Mouse (Mus musculus) retina, adult 2 months (tissue): ENCODE data around the gene Zfp260.

Source experiments
- DNase-seq: peaks from one replicate; pipeline ENCODE4 v3.0.0-alpha.2; 2012; ENCODE audit warnings: low read depth, low spot score

Gene Zfp260

DNA sequence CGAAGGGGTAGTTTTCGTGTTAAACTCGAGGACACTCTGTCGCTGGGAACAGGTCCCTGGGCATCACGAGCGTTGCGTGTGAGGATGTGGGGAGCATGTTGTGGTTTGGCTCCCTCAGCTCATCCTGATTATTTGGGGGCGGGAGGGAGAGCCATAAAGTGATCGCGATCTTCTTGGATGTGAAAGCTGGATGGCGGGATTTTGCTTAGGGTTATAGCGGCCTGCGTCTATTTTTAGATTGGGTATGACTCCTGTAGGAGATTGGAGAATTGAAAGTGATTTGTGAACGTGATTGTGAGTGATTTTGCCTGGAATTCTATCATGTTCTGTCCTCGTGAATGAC is 27.6 kb downstream of the Zfp260 start:
- no peak for DNase-seq

DNA sequence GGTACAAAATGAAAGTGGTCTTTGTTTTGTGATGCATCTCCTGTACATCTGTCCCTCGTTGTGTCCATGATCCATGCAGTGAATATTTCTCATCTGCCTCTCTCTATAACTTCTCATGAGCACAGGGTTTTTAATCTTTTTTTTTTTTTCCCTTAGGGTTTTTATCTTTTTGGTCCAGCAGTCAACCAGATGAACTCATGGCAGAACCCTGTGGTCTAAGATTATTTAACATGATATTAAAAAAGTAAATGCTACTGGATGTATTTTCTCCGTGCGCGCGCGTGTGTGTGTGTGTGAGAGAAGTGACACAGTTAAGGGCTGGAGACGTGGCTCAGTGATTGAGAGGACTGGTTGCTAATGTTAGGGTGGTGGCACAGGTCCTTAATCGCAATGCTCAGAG is 35.3 kb downstream of the Zfp260 start:
- no peak for DNase-seq

DNA sequence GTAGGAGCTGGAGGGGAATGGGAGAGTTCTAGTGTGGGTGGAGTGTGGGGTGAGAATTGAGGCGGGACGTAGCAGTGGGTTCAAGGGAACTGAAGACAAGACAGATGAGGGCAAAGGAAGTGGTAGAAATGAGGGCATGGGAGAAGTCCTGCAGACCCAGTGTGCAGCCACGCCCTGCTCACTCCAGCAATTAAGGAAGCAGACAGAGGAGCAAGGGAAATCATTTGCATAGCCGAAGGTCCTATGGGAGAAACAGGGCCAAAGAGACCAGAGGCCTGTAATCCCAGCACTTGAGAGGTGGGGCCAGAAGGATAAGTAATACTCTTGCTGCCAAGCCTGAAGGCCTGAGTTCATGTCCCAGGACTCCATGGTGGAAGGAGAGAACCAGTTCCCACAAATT is 37.8 kb downstream of the Zfp260 start:
- DNase-seq: no peak

DNA sequence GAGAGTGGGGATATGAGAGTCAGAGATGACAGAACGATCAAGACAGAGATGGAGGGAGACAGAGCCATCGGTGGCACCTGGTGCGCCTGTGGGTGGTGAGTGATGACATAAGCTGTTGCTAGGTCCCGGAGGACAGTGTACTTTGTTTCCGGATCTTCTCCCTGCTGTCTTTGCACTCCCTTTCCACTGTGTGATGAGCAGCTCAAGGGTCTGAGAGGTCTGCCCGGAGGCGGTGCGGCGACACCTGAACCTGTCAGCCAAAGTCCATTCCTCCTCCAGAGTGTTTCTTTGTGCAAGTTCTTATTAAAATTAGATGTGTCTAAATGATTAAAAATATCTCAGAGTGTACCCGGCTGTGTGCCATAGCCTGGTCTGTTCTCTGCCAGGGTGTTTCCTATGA is 42.2 kb downstream of the Zfp260 start:
- DNase-seq: no peak

DNA sequence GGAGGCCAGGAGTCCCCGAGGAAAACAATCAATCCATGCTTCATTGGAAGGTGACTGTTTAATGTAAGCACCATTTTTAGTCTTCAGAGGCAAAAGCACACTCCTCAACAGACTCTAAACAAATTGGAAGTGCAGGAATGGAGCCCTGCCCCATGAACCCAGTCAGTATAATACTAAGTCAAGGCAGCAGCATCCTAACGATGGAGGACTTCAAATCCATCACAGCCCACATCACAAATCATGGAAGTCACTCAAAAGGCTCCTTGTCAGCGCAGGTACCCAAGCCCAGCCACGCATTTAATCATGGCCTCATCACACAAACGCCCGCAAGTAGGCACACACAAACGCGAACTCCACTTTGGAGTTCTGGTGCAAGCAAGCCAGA is 48.6 kb downstream of the Zfp260 start:
- no peak for DNase-seq

DNA sequence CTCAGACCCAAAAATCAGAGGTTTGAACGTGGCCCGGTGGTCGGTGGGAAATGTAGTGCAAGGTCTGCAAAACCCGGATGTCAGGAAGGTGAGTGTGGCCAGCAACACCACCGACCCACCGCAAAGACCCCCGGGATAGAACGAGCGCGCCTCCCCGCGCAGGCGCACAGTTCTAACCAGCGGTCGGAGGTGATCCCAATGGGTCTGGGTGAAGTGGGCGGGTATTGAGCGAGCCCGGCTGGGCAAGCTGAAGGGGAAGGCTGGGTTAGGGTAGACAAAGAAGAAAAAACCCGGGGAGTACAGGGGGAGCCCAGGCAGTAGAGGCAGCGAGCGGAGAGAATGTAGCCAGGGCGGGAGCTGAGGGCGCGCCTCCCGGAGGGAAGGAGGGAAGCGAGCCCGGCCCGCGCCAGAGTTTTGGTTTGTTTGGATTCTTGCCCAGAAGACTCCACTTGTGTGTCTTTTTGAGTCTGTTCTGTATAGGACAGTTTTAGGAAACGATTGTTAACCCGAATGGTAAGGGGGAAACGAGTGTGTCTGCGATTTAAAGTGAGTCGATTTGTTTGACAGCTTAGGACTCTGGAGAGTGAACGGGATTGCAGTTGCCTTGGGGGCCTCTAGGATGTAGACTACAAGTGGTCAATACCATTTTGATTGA is 49.1 kb downstream of the Zfp260 start:
- DNase-seq: peak; percentile 61

DNA sequence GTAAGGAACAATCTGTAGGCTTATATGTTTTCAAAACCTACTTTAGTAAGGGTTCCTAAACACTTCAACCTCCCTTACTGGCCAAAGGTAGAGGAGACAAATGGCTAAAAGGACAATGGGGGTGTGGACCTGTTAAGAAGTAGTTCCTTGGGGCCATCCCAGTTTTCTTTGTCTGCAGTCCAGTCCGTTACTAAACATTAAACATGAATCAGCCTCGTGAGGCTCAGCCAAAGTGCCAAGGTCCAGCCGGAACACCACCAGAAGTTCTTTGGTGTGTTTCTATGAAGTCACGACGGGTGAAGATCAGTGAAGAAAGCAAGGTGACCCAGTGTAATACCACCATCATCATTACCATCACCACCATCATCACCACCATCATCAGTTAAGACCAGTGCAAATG is 52.4 kb downstream of the Zfp260 start:
- no peak for DNase-seq

DNA sequence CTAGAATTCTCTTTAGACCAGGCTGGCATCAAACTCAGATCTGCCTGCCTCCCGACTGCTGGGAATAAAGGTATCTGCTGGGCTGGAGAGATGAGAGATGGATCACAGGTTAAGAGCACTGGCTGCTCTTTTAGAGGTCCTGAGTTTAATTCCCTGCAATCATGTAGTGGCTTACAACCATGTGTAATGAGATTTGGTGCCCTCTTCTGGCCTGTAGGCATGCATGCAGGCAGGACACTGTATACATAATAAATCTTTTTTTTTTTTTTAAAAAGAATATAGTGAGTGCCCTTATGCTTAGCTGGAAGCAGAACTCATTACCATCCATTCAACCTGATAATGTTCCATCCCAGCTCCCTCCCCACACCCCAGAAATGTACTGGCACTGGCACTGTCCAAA is 59.5 kb downstream of the Zfp260 start:
- DNase-seq: no peak

DNA sequence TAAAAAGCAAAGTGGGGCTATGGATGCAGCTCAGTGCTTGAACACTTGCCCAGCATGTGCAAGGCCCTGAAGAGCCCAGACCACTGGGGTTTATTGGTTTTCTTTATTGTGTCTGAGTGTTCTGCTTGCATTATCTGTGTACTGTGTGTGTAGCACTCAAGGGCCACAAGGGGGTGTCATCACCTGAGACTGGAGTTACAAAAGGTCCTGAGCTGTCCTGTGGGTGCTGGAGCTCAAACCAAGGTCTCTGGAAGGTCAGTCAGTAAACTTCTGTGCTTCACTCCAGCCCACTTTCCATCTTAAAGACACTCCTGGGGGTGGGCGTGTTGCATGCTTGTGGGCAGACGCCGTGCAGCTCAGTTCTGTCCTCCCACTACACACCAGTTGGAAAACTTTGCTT is 60.9 kb downstream of the Zfp260 start:
- DNase-seq: no peak
